Mouse (Mus musculus): ENCODE measurements around the gene Arid1b.

DNA sequence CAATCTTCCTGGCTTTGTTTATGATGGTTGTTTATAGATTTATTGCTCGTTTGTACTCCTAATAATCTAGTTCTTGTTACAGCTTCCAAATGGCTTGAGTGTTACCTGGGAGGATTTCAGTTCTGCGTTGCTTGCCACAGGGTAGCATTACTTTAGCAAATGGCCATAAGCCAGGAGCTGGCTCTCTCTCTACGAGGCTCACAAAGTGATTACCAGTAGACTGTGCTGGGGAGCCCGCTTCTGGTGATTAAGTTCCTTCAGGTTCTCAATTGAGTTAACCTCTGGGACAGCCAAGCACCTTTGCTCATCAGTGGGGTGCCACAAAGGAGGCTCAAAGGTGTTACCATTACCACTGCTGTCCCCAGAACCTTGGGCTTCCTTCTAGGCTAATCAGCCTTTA, 227.4 kb downstream of the Arid1b start:
- no peak for TF ChIP-seq EP300 (IDR thresholded peaks at IDR 0.05; ENCODE audit: low read depth)
- TF ChIP-seq CTCF (IDR thresholded peaks at IDR 0.05; ENCODE audit: low read depth) = no peak

Measured in liver, postnatal 0 days (tissue).